7 mouse cellular contexts compared by ENCODE assay signal in genomic region chr6:70709338-70710055, GRCm38 (mm10).
A peak's percentile ranks its signal among the peaks of the same experiment; 100 is the strongest.
DNase-seq lines count a peak whose midpoint lies in the region; ATAC-seq and TF ChIP-seq lines count a peak whose summit lies in the region.

No protein-coding gene starts in this region.

- H3K36me3 ChIP-seq in CH12.LX (replicated peaks in 1 of 2; ENCODE audit: control insufficient read depth in 1 of 2, insufficient read depth in 1 of 2, low read length in 1 of 2): peaks cover 0 to 7% of the 10 kb centered on the region in 2 experiments
- no peaks in the 10 kb centered on the region for H3K36me3 ChIP-seq in heart, embryonic 14.5 days (ENCODE audit: control insufficient read depth, insufficient read depth, low read length)
- no peaks in the 10 kb centered on the region for H3K36me3 ChIP-seq in kidney, postnatal 0 days (ENCODE audit: insufficient read depth, low read length)
- no peaks in the 10 kb centered on the region for H3K36me3 ChIP-seq in lung, postnatal 0 days (ENCODE audit: insufficient read depth, low read length)

- H3K4me1 ChIP-seq in CH12.LX (ENCODE audit: control insufficient read depth in 1 of 2, insufficient read depth in 2 of 2): peaks cover 2 to 24% of the 10 kb centered on the region in 2 experiments; a peak in 2 of 4 replicates
- peaks cover 0 to 3% of the 10 kb centered on the region in 2 experiments; a peak in 1 of 4 replicates for H3K4me1 ChIP-seq in heart, embryonic 14.5 days (ENCODE audit: control insufficient read depth in 2 of 2, insufficient read depth in 2 of 2, low read length in 2 of 2)
- H3K4me1 ChIP-seq in kidney, postnatal 0 days (replicated peaks; ENCODE audit: insufficient read depth, low read length): no peaks in the 10 kb centered on the region
- no peaks in the 10 kb centered on the region for H3K4me1 ChIP-seq in lung, postnatal 0 days (ENCODE audit: insufficient read depth, low read depth, low read length)

- 0 out of 2 replicates have a peak overlapping the region, but pooled peaks have one; percentile 39 for H3K27ac ChIP-seq in CH12.LX (ENCODE audit: insufficient read depth, low read depth)
- H3K27ac ChIP-seq in heart, embryonic 14.5 days (replicated peaks in 1 of 2; ENCODE audit: control insufficient read depth in 1 of 2, insufficient read depth in 1 of 2, low read depth in 2 of 2, low read length in 2 of 2): no peak overlapping the region
- H3K27ac ChIP-seq in kidney, postnatal 0 days: no peak overlapping the region
- no peak overlapping the region for H3K27ac ChIP-seq in lung, postnatal 0 days (ENCODE audit: low read length)

- in situ Hi-C loops in CH12.LX (cut with MboI; ENCODE audit: low pct_ligation_motif_present, low pct_unique_long_range_greater_than_20kb, low sequenced_read_pairs) (no loop called here), Patski (cut with MboI; ENCODE audit: low pct_unique_long_range_greater_than_20kb) (no loop called here)

- ATAC-seq in Patski: peak; percentile 68
- ATAC-seq in heart, embryonic 14.5 days (ENCODE audit: insufficient number of reproducible peaks, insufficient read depth, low FRiP score, low read depth): peak; percentile 64; the same call in 1 of the 2 replicates
- peak; percentile 78 for ATAC-seq in kidney, postnatal 0 days (replicated peaks; ENCODE audit: low FRiP score, low read depth)
- peak; percentile 82 for ATAC-seq in lung, postnatal 0 days

- POLR2A ChIA-PET in Patski (lab: Charles Lee): interaction anchor here (0.5 kb wide), 1 partner anchor 428 kb away, joined by 3 read pairs; no protein-coding TSS in a partner anchor

- dilution Hi-C loops in CH12.LX (cut with MboI; ENCODE audit: extremely low pct_ligation_motif_present, extremely low pct_unique_long_range_greater_than_20kb, low sequenced_read_pairs): no loop called here

- DNase-seq in CH12.LX (ENCODE audit: extremely low read depth) (peak; percentile 89), Patski (ENCODE audit: low read depth, low spot score) (no peak)
- DNase-seq in embryo, embryonic 10 days (ENCODE audit: low spot score): peak; percentile 80
- peak; percentile 80 for DNase-seq in kidney, postnatal 0 days (ENCODE audit: low spot score)
- DNase-seq in lung, postnatal 0 days (ENCODE audit: low spot score): peak; percentile 75
- peak; percentile 37 for DNase-seq in ovary, postnatal 14 days (ENCODE audit: low spot score)

- peak; percentile 75 to 93; a peak in 3 of 4 replicates for TF ChIP-seq CTCF in CH12.LX (conservative IDR thresholded peaks at IDR 0.05 in 1 of 2, IDR thresholded peaks at IDR 0.05 in 1 of 2; ENCODE audit: low read depth in 2 of 2, low read length in 2 of 2)
- peak; percentile 68 for TF ChIP-seq CTCF in Patski (IDR thresholded peaks at IDR 0.05)
- peak; percentile 80 for TF ChIP-seq CTCF in kidney, postnatal 0 days (IDR thresholded peaks at IDR 0.05; ENCODE audit: low read depth)
- TF ChIP-seq CTCF in lung, postnatal 0 days (IDR thresholded peaks at IDR 0.05): peak; percentile 78

- H3K27me3 ChIP-seq in CH12.LX (replicated peaks) (no peaks in the 10 kb centered on the region), Patski (peaks cover 11% of the 10 kb centered on the region)
- H3K27me3 ChIP-seq in heart, embryonic 14.5 days (ENCODE audit: control insufficient read depth, insufficient read depth, low read length): no peaks in the 10 kb centered on the region
- no peaks in the 10 kb centered on the region for H3K27me3 ChIP-seq in kidney, postnatal 0 days (ENCODE audit: insufficient read depth, low read length)
- no peaks in the 10 kb centered on the region for H3K27me3 ChIP-seq in lung, postnatal 0 days (replicated peaks; ENCODE audit: insufficient read depth, low read length)

- H3K4me2 ChIP-seq in CH12.LX (ENCODE audit: insufficient read depth, low read depth, poor library complexity, severe bottlenecking): peak overlapping the region; percentile 41
- H3K4me2 ChIP-seq in heart, embryonic 14.5 days (ENCODE audit: low read length): peak overlapping the region; percentile 47
- H3K4me2 ChIP-seq in kidney, postnatal 0 days (ENCODE audit: low read length): peak overlapping the region; percentile 13; the same call in 1 of the 2 replicates
- no peak overlapping the region for H3K4me2 ChIP-seq in lung, postnatal 0 days (replicated peaks; ENCODE audit: low read depth, low read length)

- TF ChIP-seq POLR2A in CH12.LX (IDR thresholded peaks at IDR 0.05; ENCODE audit: low read depth, low read length): peak; percentile 37; the same call in 1 of the 2 replicates

- no peaks in the 10 kb centered on the region for H3K79me2 ChIP-seq in CH12.LX (replicated peaks; ENCODE audit: control insufficient read depth, extremely low read depth, insufficient read depth, poor library complexity, severe bottlenecking)

- peak overlapping the region in 2 of 3 experiments; percentile 24 to 36 for H3K4me3 ChIP-seq in CH12.LX (replicated peaks in 1 of 3; ENCODE audit: low read depth in 2 of 3, low read length in 2 of 3, poor library complexity in 1 of 3)
- H3K4me3 ChIP-seq in heart, embryonic 14.5 days (ENCODE audit: control insufficient read depth in 1 of 2, insufficient read depth in 1 of 2, low read depth in 1 of 2, low read length in 2 of 2): no peak overlapping the region
- H3K4me3 ChIP-seq in kidney, postnatal 0 days (replicated peaks; ENCODE audit: low read depth, low read length): no peak overlapping the region
- no peak overlapping the region for H3K4me3 ChIP-seq in lung, postnatal 0 days (ENCODE audit: low read depth, low read length)

- no peaks in the 10 kb centered on the region for H3K9me3 ChIP-seq in CH12.LX (replicated peaks; ENCODE audit: low read length)
- H3K9me3 ChIP-seq in heart, embryonic 14.5 days (ENCODE audit: control insufficient read depth, low read length): no peaks in the 10 kb centered on the region
- H3K9me3 ChIP-seq in kidney, postnatal 0 days (replicated peaks; ENCODE audit: low read length): no peaks in the 10 kb centered on the region
- H3K9me3 ChIP-seq in lung, postnatal 0 days (ENCODE audit: low read length): no peaks in the 10 kb centered on the region

- TF ChIP-seq EP300 in CH12.LX (IDR thresholded peaks at IDR 0.05; ENCODE audit: low read length): no peak
- TF ChIP-seq EP300 in lung, postnatal 0 days (IDR thresholded peaks at IDR 0.05): peak; percentile 50; the same call in 1 of the 2 replicates

- peak; percentile 97 for TF ChIP-seq RAD21 in CH12.LX (IDR thresholded peaks at IDR 0.05; ENCODE audit: low read depth, low read length)

- WGBS in heart, embryonic 14.5 days: 11% methylated on average over 7 of the region's 7 CpGs
- 9% methylated on average over 7 of the region's 7 CpGs for WGBS in kidney, postnatal 0 days
- 11% methylated on average over 7 of the region's 7 CpGs for WGBS in lung, postnatal 0 days

- CTCF ChIA-PET in Patski (lab: Charles Lee): interaction anchor here (1.0 to 6.7 kb wide), 3 partner anchors 13 to 59 kb away, joined by 3 to 46 read pairs (median 5); no protein-coding TSS in a partner anchor

- H3K9ac ChIP-seq in CH12.LX (ENCODE audit: insufficient read depth, low read depth): peak overlapping the region; percentile 17
- H3K9ac ChIP-seq in heart, embryonic 14.5 days (ENCODE audit: low read length): no peak overlapping the region; the same call in 1 of the 2 replicates
- no peak overlapping the region for H3K9ac ChIP-seq in kidney, postnatal 0 days (ENCODE audit: low read depth, low read length)
- H3K9ac ChIP-seq in lung, postnatal 0 days (replicated peaks; ENCODE audit: low read depth): no peak overlapping the region

TF ChIP-seq in CH12.LX, 34 proteins besides CTCF, POLR2A, EP300 and RAD21:
- TF ChIP-seq SIN3A (IDR thresholded peaks at IDR 0.05; ENCODE audit: low read length): peak; percentile 36; the same call in 1 of the 2 replicates
- TF ChIP-seq ELF1 (IDR thresholded peaks at IDR 0.05; ENCODE audit: low read depth, low read length): 0 out of 2 replicates have a peak, but pooled peaks have one; percentile 54
- TF ChIP-seq KAT2A (IDR thresholded peaks at IDR 0.05; ENCODE audit: insufficient replicate concordance, low read length): no peak
- TF ChIP-seq JUN (IDR thresholded peaks at IDR 0.05; ENCODE audit: insufficient read depth, low read depth, low read length): peak; percentile 72
- peak; percentile 29; the same call in 1 of the 2 replicates for TF ChIP-seq IRF4 (IDR thresholded peaks at IDR 0.05; ENCODE audit: low read depth, low read length)
- peak; percentile 20; the same call in 1 of the 2 replicates for TF ChIP-seq ETS1 (conservative IDR thresholded peaks at IDR 0.05; ENCODE audit: low read depth, low read length)
- peak; percentile 31; the same call in 1 of the 2 replicates for TF ChIP-seq MXI1 (IDR thresholded peaks at IDR 0.05; ENCODE audit: low read depth, low read length)
- TF ChIP-seq TBP (conservative IDR thresholded peaks at IDR 0.05; ENCODE audit: low read depth, low read length): 0 out of 2 replicates have a peak, but pooled peaks have one; percentile 39
- no peak for TF ChIP-seq UBTF (IDR thresholded peaks at IDR 0.05; ENCODE audit: low read depth, low read length)
- TF ChIP-seq JUND (conservative IDR thresholded peaks at IDR 0.05; ENCODE audit: low read depth, low read length): peak; percentile 56
- TF ChIP-seq NRF1 (IDR thresholded peaks at IDR 0.05; ENCODE audit: low read depth, low read length): 0 out of 2 replicates have a peak, but pooled peaks have one; percentile 8
- TF ChIP-seq ZNF384 (IDR thresholded peaks at IDR 0.05; ENCODE audit: low read depth, low read length): peak; percentile 40; the same call in 1 of the 2 replicates
- peak; percentile 77 for TF ChIP-seq SMC3 (IDR thresholded peaks at IDR 0.05; ENCODE audit: low read depth, low read length)
- peak; percentile 70 for TF ChIP-seq MAFK (IDR thresholded peaks at IDR 0.05; ENCODE audit: insufficient replicate concordance, low read length)
- TF ChIP-seq MEF2A (IDR thresholded peaks at IDR 0.05; ENCODE audit: borderline replicate concordance, low read depth, low read length): peak; percentile 56; the same call in 1 of the 2 replicates
- TF ChIP-seq BHLHE40 (IDR thresholded peaks at IDR 0.05; ENCODE audit: low read depth, low read length): no peak

Comparison
In these comparisons a context has a peak if more than half of its experiments do, and no peak if none do; other contexts are left out.
1. H3K4me3 ChIP-seq: peak in CH12.LX (2 of 3); none in heart, embryonic 14.5 days (0 of 2), kidney, postnatal 0 days (single experiment) and lung, postnatal 0 days (single experiment).
2. Peak in every context shown above with its lines, with median percentiles within 50 percentile points of each other: CTCF ChIP-seq and ATAC-seq.